Mouse (Mus musculus) thymus, postnatal 4 days (tissue): ENCODE results near the gene Wdr11.
A peak's percentile ranks its signal among the peaks of the same experiment; 100 is the strongest.

Experiments
- DNase-seq: peaks from one replicate; pipeline ENCODE4 v3.0.0; 2021

Gene Wdr11

GRCm38 (mm10) chr7:129653791-129654271 lies 62.2 kb downstream of the Wdr11 start:
- peak; percentile 81 for DNase-seq

- no peak for DNase-seq
Measured at GRCm38 (mm10) chr7:129654923-129655322, 63.3 kb downstream of the Wdr11 start.

- DNase-seq: no peak
Measured at GRCm38 (mm10) chr7:129655604-129656226, 64.1 kb downstream of the Wdr11 start.

- DNase-seq: no peak
Measured at GRCm38 (mm10) chr7:129657867-129658266, 66.2 kb downstream of the Wdr11 start.

- DNase-seq: no peak
Measured at GRCm38 (mm10) chr7:129659755-129660154, 68.1 kb downstream of the Wdr11 start.

GRCm38 (mm10) chr7:129660546-129660945 lies 68.9 kb downstream of the Wdr11 start:
- DNase-seq: no peak

GRCm38 (mm10) chr7:129662051-129662789 lies 70.6 kb downstream of the Wdr11 start:
- DNase-seq: no peak

GRCm38 (mm10) chr7:129663781-129664505 lies 72.3 kb downstream of the Wdr11 start:
- no peak for DNase-seq

GRCm38 (mm10) chr7:129665411-129665810 lies 73.7 kb downstream of the Wdr11 start:
- no peak for DNase-seq

- DNase-seq: no peak
Measured at GRCm38 (mm10) chr7:129665921-129666320, 74.3 kb downstream of the Wdr11 start.

- no peak for DNase-seq
Measured at GRCm38 (mm10) chr7:129666526-129666925, 74.9 kb downstream of the Wdr11 start.

GRCm38 (mm10) chr7:129670280-129670679 lies 78.6 kb downstream of the Wdr11 start:
- DNase-seq: no peak

- DNase-seq: no peak
Measured at GRCm38 (mm10) chr7:129671675-129672651, 80.3 kb downstream of the Wdr11 start.

- DNase-seq: no peak
Measured at GRCm38 (mm10) chr7:129673776-129674175, 82.1 kb downstream of the Wdr11 start.

GRCm38 (mm10) chr7:129674558-129674957 lies 82.9 kb downstream of the Wdr11 start:
- DNase-seq: no peak

- no peak for DNase-seq
Measured at GRCm38 (mm10) chr7:129675852-129676251, 84.2 kb downstream of the Wdr11 start.

- no peak for DNase-seq
Measured at GRCm38 (mm10) chr7:129677141-129677540, 85.5 kb downstream of the Wdr11 start.

- DNase-seq: no peak
Measured at GRCm38 (mm10) chr7:129678431-129678830, 86.8 kb downstream of the Wdr11 start.

GRCm38 (mm10) chr7:129678972-129679371 lies 87.3 kb downstream of the Wdr11 start:
- DNase-seq: no peak

GRCm38 (mm10) chr7:129680534-129681210 lies 89.0 kb downstream of the Wdr11 start:
- DNase-seq: peak; percentile 44

GRCm38 (mm10) chr7:129682525-129682924 lies 90.9 kb downstream of the Wdr11 start:
- no peak for DNase-seq

- no peak for DNase-seq
Measured at GRCm38 (mm10) chr7:129685326-129685725, 93.7 kb downstream of the Wdr11 start.
